Mouse (Mus musculus) liver, embryonic 14.5 days (tissue): ENCODE measurements around the gene Tgfbr3l. TPM values are rescaled to one million over a fixed set of nuclear protein-coding genes. Genes with fewer than 3 reads are reported as not detected.

Source experiments
- ATAC-seq: fragments of 200-750 bp; cut with Nextera tagmentation; 2 replicates; pipeline ENCODE4 v1.8.0; 2017; ENCODE audit warnings: moderate number of reproducible peaks, mild to moderate bottlenecking, moderate library complexity; ENCODE audit not compliant: insufficient read depth
- DNase-seq, 3 experiments: peaks; one replicate each; pipeline ENCODE4 v3.0.0-alpha.2; 2012 to 2013; ENCODE audit warnings: low read depth in 3 of 3, low spot score in 3 of 3
- H3K27ac ChIP-seq: fragments of 300-500 bp; sonication (generic); 2 replicates; pipeline ENCODE4 v1.5.1; 2014; ENCODE audit warnings: moderate library complexity, mild to moderate bottlenecking, control low read depth, inconsistent platforms
- H3K27me3 ChIP-seq: fragments of 300-500 bp; sonication (generic); 2 replicates; pipeline ENCODE4 v1.6.1; 2014; ENCODE audit warnings: mild to moderate bottlenecking, low read length, moderate library complexity; ENCODE audit not compliant: control insufficient read depth, insufficient read depth
- H3K36me3 ChIP-seq: fragments of 300-500 bp; sonication (generic); replicated peaks from 2 replicates; pipeline ENCODE4 v1.6.1; 2014; ENCODE audit warnings: low read depth; ENCODE audit not compliant: control insufficient read depth, insufficient read depth
- H3K4me1 ChIP-seq, 2 experiments: fragments of 200-500 bp in 1 of 2; fragments of 300-500 bp in 1 of 2; sonication (generic) in 1 of 2; replicated peaks; 2 replicates each; pipeline ENCODE4 v1.6.1; 2012 to 2014; ENCODE audit warnings: antibody characterized with exemption in 1 of 2, inconsistent platforms in 1 of 2, low read length in 1 of 2; ENCODE audit not compliant: control insufficient read depth in 2 of 2, insufficient read depth in 2 of 2
- H3K4me2 ChIP-seq: fragments of 300-500 bp; sonication (generic); 2 replicates; pipeline ENCODE4 v1.6.1; 2014; ENCODE audit warnings: low read depth, mild to moderate bottlenecking, control low read depth, moderate library complexity
- H3K4me3 ChIP-seq, 2 experiments: fragments of 200-500 bp in 1 of 2; fragments of 300-500 bp in 1 of 2; sonication (generic) in 1 of 2; 2 replicates each; pipeline ENCODE4 v1.5.1; 2012 to 2014; ENCODE audit warnings: low read depth in 2 of 2, low read length in 2 of 2, mild to moderate bottlenecking in 2 of 2, control low read depth in 1 of 2, inconsistent platforms in 1 of 2, moderate library complexity in 1 of 2; ENCODE audit not compliant: insufficient read depth in 1 of 2
- H3K9ac ChIP-seq: fragments of 300-500 bp; sonication (generic); replicated peaks from 2 replicates; pipeline ENCODE4 v1.6.1; 2014; ENCODE audit warnings: mild to moderate bottlenecking, control low read depth, moderate library complexity
- H3K9me3 ChIP-seq: fragments of 300-500 bp; sonication (generic); 2 replicates; pipeline ENCODE4 v1.6.1; 2016; ENCODE audit warnings: low read length, mixed read lengths; ENCODE audit not compliant: control insufficient read depth
- CTCF ChIP-seq: IDR thresholded peaks from 2 replicates; pipeline ENCODE4 v1.5.1; 2016; ENCODE audit warnings: antibody characterized with exemption, low read depth, control low read depth
- EP300 ChIP-seq: IDR thresholded peaks from 2 replicates; pipeline ENCODE4 v1.6.1; 2016; ENCODE audit warnings: antibody characterized with exemption, low read depth
- WGBS: fragments of 180-500 bp; shearing (Covaris S2); extraction: QIAGEN DNeasy Blood & Tissue Kit; methylation state at CpG from one replicate; pipeline ENCODE4 v1.1.7; 2014; ENCODE audit not compliant: insufficient replicate concordance; 5-methylcytosine and 5-hydroxymethylcytosine counted together
- polyA plus RNA-seq, 2 experiments: library from polyadenylated mRNA; depleted of rRNA in 1 of 2; stranded (reverse) in 1 of 2; unstranded in 1 of 2; fragments of >200 nt; fragmentation: Nextera tagmentation in 1 of 2; extraction: Ambion mirVana in 1 of 2; gene quantifications; 2 replicates each; pipeline versions ENCODE4 v1.2.1 to v1.2.3; 2012 to 2014

The Tgfbr3l gene
- polyA plus RNA-seq (2012; rRNA removed) (5.2 and 6.4 TPM in 2 replicates), polyA plus RNA-seq (2014; fragmentation: Nextera tagmentation; extraction: Ambion mirVana) (0.30 and 0.34 TPM in 2 replicates)

- Histone ChIP-seq H3K9ac (no peak within 1 kb of the TSS), H3K36me3 (peaks cover 19% of the 10 kb centered on the region)
- DNase-seq: no peak
These were observed at the start of gene Tgfbr3l for GRCm38 (mm10) chr8:4247951-4248540. TSS of gene Tgfbr3l (plus strand) at chr8:4248214.

GRCm38 (mm10) chr8:4201321-4201720 lies 46.7 kb upstream of the Tgfbr3l start:
- TF ChIP-seq EP300: no peak
- no peak for TF ChIP-seq CTCF

More at GRCm38 (mm10) chr8:4247951-4248540, at the start of gene Tgfbr3l:
- 79% methylated on average over 15 of the region's 15 CpGs for WGBS
- H3K9me3 ChIP-seq: no peaks in the 10 kb centered on the region
- H3K27me3 ChIP-seq: no peaks in the 10 kb centered on the region
- ATAC-seq: no peak
- H3K4me1 ChIP-seq: peaks cover 0 to 5% of the 10 kb centered on the region in 2 experiments; a peak in 2 of 4 replicates
- H3K4me2 ChIP-seq: no peak within 1 kb of the TSS
- no peak within 1 kb of the TSS for H3K27ac ChIP-seq
- no peak within 1 kb of the TSS for H3K4me3 ChIP-seq
- TF ChIP-seq EP300 (no peak), CTCF (no peak)

GRCm38 (mm10) chr8:4205246-4206123 lies 42.5 kb upstream of the Tgfbr3l start:
- WGBS: 21% methylated on average over 38 of the region's 38 CpGs
- Histone ChIP-seq H3K27ac (no peak overlapping the region), H3K9me3 (no peaks in the 10 kb centered on the region), H3K4me1 (no peaks in the 10 kb centered on the region; a peak in 1 of 4 replicates), H3K4me2 (peak overlapping the region; percentile 26), H3K27me3 (peaks cover 26% of the 10 kb centered on the region), H3K9ac (no peak overlapping the region), H3K36me3 (no peaks in the 10 kb centered on the region), H3K4me3 (no peak overlapping the region)
- DNase-seq: no peak
- TF ChIP-seq CTCF: peak; percentile 33; the same call in 1 of the 2 replicates
- no peak for TF ChIP-seq EP300
- ATAC-seq: 0 out of 2 replicates have a peak, but pooled peaks have one; percentile 2

More at GRCm38 (mm10) chr8:4201321-4201720, 46.7 kb upstream of the Tgfbr3l start:
- H3K27me3 ChIP-seq: peaks cover 17% of the 10 kb centered on the region
- WGBS: 25% methylated on average over 2 of the region's 2 CpGs
- H3K27ac ChIP-seq: no peak overlapping the region
- no peak for DNase-seq
- H3K4me3 ChIP-seq: no peak overlapping the region
- H3K9ac ChIP-seq: no peak overlapping the region
- no peaks in the 10 kb centered on the region for H3K4me1 ChIP-seq
- no peaks in the 10 kb centered on the region for H3K36me3 ChIP-seq
- ATAC-seq: no peak
- no peaks in the 10 kb centered on the region for H3K9me3 ChIP-seq
- H3K4me2 ChIP-seq: no peak overlapping the region

- Histone ChIP-seq H3K4me1 (no peaks in the 10 kb centered on the region; a peak in 1 of 4 replicates), H3K9ac (no peak overlapping the region), H3K4me3 (no peak overlapping the region), H3K4me2 (peak overlapping the region; percentile 26), H3K27ac (no peak overlapping the region), H3K36me3 (no peaks in the 10 kb centered on the region), H3K27me3 (peaks cover 26% of the 10 kb centered on the region), H3K9me3 (no peaks in the 10 kb centered on the region)
- WGBS: 10% methylated on average over 44 of the region's 44 CpGs
- TF ChIP-seq CTCF: no peak
- TF ChIP-seq EP300: peak; percentile 26; the same call in 1 of the 2 replicates
- ATAC-seq (peak; percentile 72), DNase-seq (no peak)
These were observed 41.6 kb upstream of the Tgfbr3l start for GRCm38 (mm10) chr8:4206182-4207015.
